Mouse (Mus musculus) kidney, postnatal 0 days (tissue): Measurements from ENCODE around the gene Sh3bp5. TPM values are rescaled to one million over a fixed set of nuclear protein-coding genes. Genes with fewer than 3 reads are reported as not detected.

Experiments used
- ATAC-seq: fragments of 200-750 bp; cut with Nextera tagmentation; replicated peaks from 2 replicates; pipeline ENCODE4 v1.8.0; 2017; ENCODE audit warnings: low read depth, moderate number of reproducible peaks, moderate TSS enrichment, moderate library complexity; ENCODE audit not compliant: low FRiP score
- DNase-seq: peaks from one replicate; pipeline ENCODE4 v3.0.0-alpha.2; 2016; ENCODE audit warnings: low spot score
- H3K27ac ChIP-seq: fragments of 300-500 bp; sonication (generic); 2 replicates; pipeline ENCODE4 v1.5.1; 2014; ENCODE audit warnings: mild to moderate bottlenecking
- H3K27me3 ChIP-seq: fragments of 300-500 bp; sonication (generic); 2 replicates; pipeline ENCODE4 v1.6.1; 2014; ENCODE audit warnings: low read length, mixed read lengths; ENCODE audit not compliant: insufficient read depth
- H3K36me3 ChIP-seq: fragments of 300-500 bp; sonication (generic); 2 replicates; pipeline ENCODE4 v1.6.1; 2014; ENCODE audit warnings: low read length, mixed read lengths; ENCODE audit not compliant: insufficient read depth
- H3K4me1 ChIP-seq: fragments of 300-500 bp; sonication (generic); replicated peaks from 2 replicates; pipeline ENCODE4 v1.6.1; 2014; ENCODE audit warnings: antibody characterized with exemption, low read length, mixed read lengths; ENCODE audit not compliant: insufficient read depth
- H3K4me2 ChIP-seq: fragments of 300-500 bp; sonication (generic); 2 replicates; pipeline ENCODE4 v1.6.1; 2014; ENCODE audit warnings: mild to moderate bottlenecking, low read length, moderate library complexity, mixed read lengths
- H3K4me3 ChIP-seq: fragments of 300-500 bp; sonication (generic); replicated peaks from 2 replicates; pipeline ENCODE4 v1.5.1; 2014; ENCODE audit warnings: low read depth, low read length
- H3K9ac ChIP-seq: fragments of 300-500 bp; sonication (generic); 2 replicates; pipeline ENCODE4 v1.6.1; 2014; ENCODE audit warnings: low read depth, low read length
- H3K9me3 ChIP-seq: fragments of 300-500 bp; sonication (generic); replicated peaks from 2 replicates; pipeline ENCODE4 v1.6.1; 2016; ENCODE audit warnings: low read length, inconsistent platforms, mixed read lengths
- CTCF ChIP-seq: IDR thresholded peaks from 2 replicates; pipeline ENCODE4 v1.5.1; 2016; ENCODE audit warnings: antibody characterized with exemption, low read depth, mild to moderate bottlenecking, moderate library complexity
- WGBS: fragments of 180-500 bp; shearing (Covaris S2); extraction: QIAGEN DNeasy Blood & Tissue Kit; methylation state at CpG from one replicate; pipeline ENCODE4 v1.1.7; 2014; 5-methylcytosine and 5-hydroxymethylcytosine counted together
- polyA plus RNA-seq: library from polyadenylated mRNA; unstranded; fragments of >200 nt; fragmentation: Nextera tagmentation; extraction: Ambion mirVana; gene quantifications from 2 replicates; pipeline ENCODE4 v1.2.1, GENCODE M21; 2015

Sh3bp5 gene
- polyA plus RNA-seq, 1 experiment from 2014 or later, result 45.2 TPM

GRCm38 (mm10) chr14:31429004-31429395 lies 6.9 kb downstream of the Sh3bp5 start:
- Histone ChIP-seq H3K27me3 (no peaks in the 10 kb centered on the region), H3K4me3 (no peak overlapping the region), H3K27ac (peak overlapping the region; percentile 72), H3K4me2 (peak overlapping the region; percentile 34), H3K9ac (no peak overlapping the region), H3K36me3 (no peaks in the 10 kb centered on the region; the same call in 1 of the 2 replicates), H3K9me3 (no peaks in the 10 kb centered on the region), H3K4me1 (peaks cover 28% of the 10 kb centered on the region)
- WGBS, result 20% methylated on average over 5 of the region's 5 CpGs
- DNase-seq (peak; percentile 61), ATAC-seq (0 out of 2 replicates have a peak, but pooled peaks have one; percentile 38)
- TF ChIP-seq CTCF, result no peak

GRCm38 (mm10) chr14:31428211-31429003 lies 7.5 kb downstream of the Sh3bp5 start:
- Histone ChIP-seq H3K27me3 (no peaks in the 10 kb centered on the region), H3K27ac (peak overlapping the region; percentile 72), H3K4me2 (peak overlapping the region; percentile 34), H3K9ac (no peak overlapping the region), H3K9me3 (no peaks in the 10 kb centered on the region), H3K4me3 (no peak overlapping the region), H3K36me3 (no peaks in the 10 kb centered on the region; the same call in 1 of the 2 replicates), H3K4me1 (peaks cover 27% of the 10 kb centered on the region)
- ATAC-seq (peak; percentile 62), DNase-seq (peak; percentile 73)
- no peak for TF ChIP-seq CTCF
- WGBS, result 25% methylated on average over 15 of the region's 15 CpGs

GRCm38 (mm10) chr14:31422961-31423791 lies 12.7 kb downstream of the Sh3bp5 start:
- DNase-seq, result peak; percentile 85

GRCm38 (mm10) chr14:31422395-31422794 lies 13.5 kb downstream of the Sh3bp5 start:
- Histone ChIP-seq H3K4me1 (peaks cover 26% of the 10 kb centered on the region), H3K36me3 (no peaks in the 10 kb centered on the region; the same call in 1 of the 2 replicates), H3K27ac (peak overlapping the region; percentile 61), H3K4me2 (no peak overlapping the region), H3K4me3 (no peak overlapping the region), H3K9ac (no peak overlapping the region), H3K9me3 (no peaks in the 10 kb centered on the region), H3K27me3 (no peaks in the 10 kb centered on the region)
- DNase-seq (no peak), ATAC-seq (no peak)
- TF ChIP-seq CTCF, result no peak
- WGBS, result 93% methylated on average over 5 of the region's 5 CpGs

More at GRCm38 (mm10) chr14:31422961-31423791, 12.7 kb downstream of the Sh3bp5 start:
- 60% methylated on average over 11 of the region's 11 CpGs for WGBS
- Histone ChIP-seq H3K27ac (peak overlapping the region; percentile 62), H3K27me3 (no peaks in the 10 kb centered on the region), H3K9ac (no peak overlapping the region), H3K9me3 (no peaks in the 10 kb centered on the region), H3K4me2 (no peak overlapping the region), H3K4me1 (peaks cover 34% of the 10 kb centered on the region), H3K36me3 (no peaks in the 10 kb centered on the region; the same call in 1 of the 2 replicates), H3K4me3 (no peak overlapping the region)
- no peak for ATAC-seq
- no peak for TF ChIP-seq CTCF

- H3K4me2 ChIP-seq, result no peak overlapping the region
- 67% methylated on average over 18 of the region's 18 CpGs for WGBS
- peak overlapping the region; percentile 76 for H3K27ac ChIP-seq
- no peak overlapping the region for H3K9ac ChIP-seq
- no peaks in the 10 kb centered on the region for H3K9me3 ChIP-seq
- no peak overlapping the region for H3K4me3 ChIP-seq
- DNase-seq (no peak), ATAC-seq (0 out of 2 replicates have a peak, but pooled peaks have one; percentile 23)
- TF ChIP-seq CTCF, result no peak
- H3K4me1 ChIP-seq, result peaks cover 30% of the 10 kb centered on the region
- H3K27me3 ChIP-seq, result no peaks in the 10 kb centered on the region
- H3K36me3 ChIP-seq, result no peaks in the 10 kb centered on the region; the same call in 1 of the 2 replicates
Observed at GRCm38 (mm10) chr14:31421509-31422295, 14.2 kb downstream of the Sh3bp5 start.
